Mouse (Mus musculus) inflammation-experienced regulatory T-cells, adult 6 months (primary cell): ENCODE measurements at regions not wholly inside any gene's neighbourhood (a gene's known extent, or its start where the extent isn't known, plus 50 kb on each side); places are given as distances from the start of the nearest gene placed in this dataset.
"Not testable (repeated sequence)": the region's sequence is repeated elsewhere in the genome, so short reads cannot be mapped to it uniquely, and the experiment has no call there.

ENCODE experiments used
- ATAC-seq: one replicate; pipeline ENCODE4 v1.8.0; 2017

DNA sequence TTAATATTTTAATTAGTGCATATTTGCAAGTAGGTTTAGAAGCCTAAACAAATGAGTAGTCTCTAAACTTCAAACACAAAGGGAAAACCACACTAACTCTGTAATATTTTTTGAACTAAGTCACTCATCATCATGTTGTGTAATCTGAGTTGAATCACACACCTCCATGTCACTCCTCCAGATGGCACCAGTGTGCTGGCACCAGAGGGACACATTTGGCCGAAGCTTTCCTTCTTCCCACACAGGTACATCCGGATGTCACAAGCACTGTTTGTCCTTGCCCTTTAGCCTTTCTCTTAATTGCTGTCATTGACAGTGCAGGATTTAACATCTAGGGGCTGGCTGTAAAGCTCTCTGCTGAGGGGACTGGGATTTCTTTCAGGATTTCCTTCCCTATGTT, 256.7 kb upstream of the Ccdc54 start:
- ATAC-seq, result no peak

GRCm38 (mm10) chr16:50846505-50846904, 255.6 kb upstream of the Ccdc54 start:
- ATAC-seq, result no peak

DNA sequence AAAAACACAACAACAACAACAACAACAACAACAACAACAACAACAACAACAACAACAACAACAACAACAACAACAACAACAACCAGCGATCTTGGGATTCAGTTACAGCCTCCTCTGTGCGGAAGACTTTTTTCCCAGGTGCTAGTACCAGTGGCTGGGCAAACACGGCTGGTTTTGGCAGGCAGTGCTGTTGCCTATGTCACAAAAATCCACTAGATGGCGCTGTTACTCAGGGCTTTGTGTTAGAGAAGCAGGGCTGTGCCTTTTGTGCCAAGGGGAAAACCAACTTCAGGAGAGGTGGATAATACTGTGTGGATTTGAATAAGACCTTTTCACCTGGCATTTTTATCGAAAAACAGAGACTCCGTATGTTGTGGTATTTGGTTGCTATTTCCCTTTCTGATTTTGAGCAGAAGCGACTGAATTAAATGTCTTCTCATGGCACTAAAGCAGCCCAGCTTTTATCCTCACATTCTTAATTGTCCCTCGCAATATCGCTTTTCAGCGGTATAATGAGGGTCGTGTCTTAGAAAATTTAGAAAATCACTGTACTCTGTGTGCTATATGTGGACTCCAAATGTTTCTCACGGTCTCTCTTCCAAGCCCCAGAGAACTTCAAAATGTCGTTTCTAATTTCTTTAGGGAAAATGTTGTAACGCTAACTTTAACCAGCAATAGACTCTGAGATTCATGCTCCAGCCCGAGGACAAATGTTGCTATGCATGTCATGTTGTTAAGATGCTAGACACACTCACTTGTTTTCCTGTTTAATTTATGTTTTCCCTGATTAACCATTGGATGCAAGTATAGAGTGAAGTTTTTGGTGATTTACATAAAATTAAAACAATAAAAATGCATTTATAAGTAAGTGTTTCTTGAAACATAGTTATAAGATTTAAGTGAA, 251.0 kb upstream of the Ccdc54 start:
- peak; percentile 60 for ATAC-seq

GRCm38 (mm10) chr16:50841205-50841604, 250.3 kb upstream of the Ccdc54 start:
- no peak for ATAC-seq

DNA sequence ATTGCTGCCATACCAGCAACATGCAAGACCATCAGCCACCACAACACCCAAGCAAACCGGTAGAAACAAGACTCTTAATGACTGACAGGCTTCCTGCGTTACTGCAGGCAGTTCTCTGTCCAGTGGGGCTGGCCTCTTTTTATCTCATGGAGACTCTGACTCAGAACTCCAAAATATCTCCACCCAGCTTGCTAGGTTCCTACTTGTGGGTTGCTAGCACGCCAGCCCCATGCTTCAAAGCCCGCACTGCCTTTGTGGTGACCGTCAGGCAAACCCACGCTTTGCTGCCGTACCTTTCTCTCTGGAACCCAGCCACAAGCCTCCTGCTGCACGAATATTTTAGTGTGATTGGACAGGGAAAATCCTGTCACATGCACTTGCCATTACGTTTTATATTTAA, 248.7 kb upstream of the Ccdc54 start:
- ATAC-seq, result no peak

- no peak for ATAC-seq
These were observed 246.5 kb upstream of the Ccdc54 start for GRCm38 (mm10) chr16:50837416-50837815.

GRCm38 (mm10) chr16:50836457-50836856, 245.5 kb upstream of the Ccdc54 start:
- ATAC-seq, result no peak

- ATAC-seq, result no peak
These were observed 242.4 kb upstream of the Ccdc54 start for GRCm38 (mm10) chr16:50833357-50833756.

DNA sequence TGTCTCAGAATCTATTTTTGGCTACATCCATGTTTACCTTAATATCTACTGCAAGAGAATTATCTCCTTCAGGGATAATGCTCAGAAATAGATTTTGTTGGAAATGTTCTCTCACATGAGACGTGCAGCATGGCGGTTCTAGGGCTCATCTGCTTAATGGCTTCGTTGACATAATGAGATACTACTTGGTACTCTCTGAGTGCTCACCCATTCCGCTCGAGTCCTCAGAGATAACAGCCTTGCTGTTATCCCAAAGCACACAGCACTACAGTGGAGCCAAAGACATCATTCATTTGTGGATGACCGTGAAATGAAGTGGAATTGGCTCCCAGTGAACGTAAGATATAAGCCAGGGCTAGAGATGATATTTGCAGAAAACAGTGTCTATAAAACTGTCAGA, 231.4 kb upstream of the Ccdc54 start:
- ATAC-seq, result no peak

DNA sequence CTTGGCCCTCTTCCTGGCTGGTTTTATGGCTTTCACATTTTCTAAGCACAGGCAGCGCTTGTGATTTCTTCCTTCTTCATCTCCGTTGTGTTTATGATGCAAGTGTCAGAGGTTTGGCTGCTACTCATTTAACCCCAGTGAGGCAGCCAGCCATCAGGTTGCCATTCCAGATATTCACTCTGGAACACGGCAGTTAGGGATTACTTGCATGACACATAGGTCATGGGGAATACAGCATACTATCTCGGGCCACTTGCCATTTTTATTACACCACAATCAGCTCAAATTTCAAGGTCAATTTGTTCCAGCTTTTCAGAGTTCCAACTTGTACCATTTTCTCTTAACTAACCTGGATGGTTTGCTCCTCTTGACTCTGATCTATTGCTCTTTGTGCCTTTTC, 223.7 kb upstream of the Ccdc54 start:
- ATAC-seq, result no peak

DNA sequence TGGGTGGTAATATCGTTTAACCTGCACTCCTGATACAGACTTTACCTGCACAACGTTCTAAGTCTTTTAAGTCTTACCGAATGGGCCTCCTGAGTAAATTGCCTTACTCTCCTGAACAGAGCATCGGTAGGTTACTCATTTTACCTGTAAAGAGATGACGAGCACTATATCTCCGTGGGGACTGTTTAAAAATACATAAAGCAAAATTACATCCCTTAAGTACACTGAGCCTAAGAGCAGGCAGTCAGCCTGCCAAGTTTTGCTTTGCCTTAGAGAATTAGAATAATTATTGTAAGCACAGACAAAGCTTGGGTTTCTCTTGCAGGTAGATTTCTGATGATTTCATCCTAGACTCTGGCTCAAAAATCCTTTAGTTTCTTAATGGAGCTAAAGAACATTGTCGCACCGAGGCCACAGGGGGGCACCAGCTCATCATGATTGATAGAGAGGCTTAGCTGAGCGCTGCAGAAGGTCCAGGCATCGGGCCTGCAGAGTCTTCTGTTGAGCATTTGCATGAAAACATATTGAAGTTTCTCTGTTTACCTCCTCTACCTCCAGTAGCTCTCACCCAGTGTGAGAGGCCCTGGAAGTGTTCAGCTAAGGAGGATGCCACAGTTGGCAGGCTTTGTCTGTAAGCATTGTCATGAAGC, 208.3 kb upstream of the Ccdc54 start:
- ATAC-seq, result no peak

- no peak for ATAC-seq
These were observed 207.1 kb upstream of the Ccdc54 start for GRCm38 (mm10) chr16:50798095-50798494.

GRCm38 (mm10) chr16:50792960-50793359, 202.0 kb upstream of the Ccdc54 start:
- no peak for ATAC-seq

DNA sequence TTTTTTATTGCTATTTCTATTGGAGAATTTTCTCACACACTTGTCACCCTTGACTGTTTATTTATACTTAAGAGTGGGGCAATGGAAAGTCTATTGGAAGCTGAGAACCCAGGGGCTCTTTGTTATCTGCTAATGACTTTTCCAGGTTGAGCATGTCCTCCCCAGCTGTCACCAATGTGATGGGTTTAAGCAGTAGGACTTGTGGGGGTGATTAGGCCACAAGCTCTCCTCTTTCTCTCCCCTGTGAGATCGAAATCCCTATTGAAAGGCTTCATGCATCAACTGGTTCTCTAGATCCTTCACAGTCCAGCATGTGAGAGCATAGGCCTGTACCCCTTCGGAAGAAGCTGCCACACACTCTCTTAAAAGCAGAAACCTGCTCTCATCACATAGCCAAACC, 201.6 kb upstream of the Ccdc54 start:
- no peak for ATAC-seq

GRCm38 (mm10) chr16:50788702-50789101, 197.7 kb upstream of the Ccdc54 start:
- ATAC-seq, result no peak

DNA sequence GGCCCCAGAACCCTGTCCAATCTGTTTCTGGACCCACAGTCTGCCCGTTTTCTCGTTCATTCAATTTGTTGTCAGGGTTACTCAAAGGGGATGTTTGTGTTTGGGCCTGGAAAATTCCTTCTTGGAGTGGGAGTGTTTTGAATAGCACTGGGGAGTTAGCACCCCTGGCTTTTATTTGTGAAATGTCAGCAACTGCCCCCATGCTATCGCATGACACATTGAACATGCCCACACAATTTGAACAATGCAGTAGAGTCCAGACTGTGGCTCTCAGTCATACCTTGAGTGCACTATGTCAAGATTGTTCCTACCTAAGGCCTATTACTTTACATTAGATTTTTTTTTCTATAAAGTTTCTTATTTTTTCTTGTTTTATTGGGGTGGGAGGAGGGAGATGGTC, 195.2 kb upstream of the Ccdc54 start:
- ATAC-seq, result no peak

GRCm38 (mm10) chr16:50785384-50785783, 194.4 kb upstream of the Ccdc54 start:
- no peak for ATAC-seq

DNA sequence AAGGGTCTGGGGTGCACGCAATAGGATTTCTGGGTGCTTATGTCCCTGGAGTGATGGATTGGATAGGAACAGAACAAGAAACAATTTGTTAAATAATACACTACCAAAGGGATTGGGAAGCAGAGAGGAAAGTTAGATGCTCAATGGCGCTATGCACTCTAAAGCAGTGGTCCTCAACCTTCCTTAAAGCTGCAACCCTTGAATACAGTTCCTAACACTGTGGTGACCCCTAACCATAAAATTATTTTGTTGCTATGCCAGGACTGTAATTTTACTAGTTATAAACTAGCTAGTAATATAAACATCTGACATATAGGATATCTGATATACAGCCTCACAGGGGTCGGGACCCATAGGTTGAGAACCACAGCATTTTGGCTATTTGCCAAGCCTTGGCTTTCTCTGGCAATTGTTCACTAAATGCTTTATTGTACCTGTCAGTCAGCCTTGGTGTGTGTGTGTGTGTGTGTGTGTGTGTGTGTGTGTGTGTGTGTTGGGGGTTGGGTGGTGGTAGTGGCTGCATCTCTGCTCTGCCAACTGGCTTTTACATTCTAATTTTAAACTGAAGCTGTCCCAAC, 193.8 kb upstream of the Ccdc54 start:
- ATAC-seq, result no peak

GRCm38 (mm10) chr16:50783784-50784650, 193.1 kb upstream of the Ccdc54 start:
- ATAC-seq, result no peak

DNA sequence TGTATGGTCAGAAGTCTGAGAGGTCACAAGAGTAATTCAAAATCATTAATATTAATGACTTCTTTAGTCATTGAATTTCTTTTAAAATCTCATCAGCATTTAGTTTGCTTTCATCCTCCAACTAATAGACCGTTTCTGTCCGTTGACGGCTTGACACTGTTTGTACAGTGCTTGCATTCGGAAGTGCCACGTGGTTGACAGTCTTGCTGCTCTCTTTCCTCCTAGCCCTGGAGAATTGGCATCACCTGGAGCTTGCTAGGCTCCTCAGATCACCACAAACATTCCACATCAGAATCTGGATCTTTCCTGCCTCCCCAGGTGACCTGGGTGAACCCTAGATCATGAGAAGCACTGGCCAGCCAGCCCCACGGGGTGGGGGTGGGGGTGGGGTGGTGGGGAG, 192.3 kb upstream of the Ccdc54 start:
- ATAC-seq, result no peak

DNA sequence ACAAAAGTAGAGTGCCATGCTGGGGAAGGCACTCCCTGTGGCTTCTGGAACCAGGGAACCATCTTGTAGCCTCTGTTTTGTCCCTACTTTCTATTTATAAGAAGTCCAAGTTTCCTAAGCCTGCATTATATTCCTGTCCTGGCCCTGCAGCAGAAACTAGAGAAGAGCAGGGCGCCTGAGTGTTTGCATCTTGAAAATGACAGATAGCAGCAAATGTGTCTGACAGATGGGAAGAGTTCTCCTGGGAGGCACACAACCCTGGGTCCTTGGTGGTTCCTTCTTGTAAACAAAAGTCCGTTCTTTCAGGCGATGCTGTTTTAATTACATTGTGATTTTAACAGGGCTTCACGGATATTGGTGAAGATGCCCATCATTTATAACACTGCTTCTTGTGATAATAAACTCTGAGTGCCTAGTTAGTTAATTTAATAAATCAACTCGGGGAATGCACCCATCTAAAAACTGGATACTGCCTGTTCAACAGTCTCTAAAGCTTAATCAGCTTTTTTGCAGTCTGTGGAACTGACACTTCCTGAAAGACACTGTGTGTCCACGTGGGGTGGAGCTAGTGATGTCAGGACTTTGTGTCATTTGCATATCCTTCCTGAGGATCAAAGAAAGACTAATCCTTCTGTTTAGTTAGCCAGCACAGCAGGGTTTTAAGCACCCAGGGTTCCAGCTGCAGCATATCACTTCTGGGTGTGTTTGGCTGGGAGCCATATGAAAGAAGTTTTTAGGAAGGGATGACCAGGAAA, 188.3 kb upstream of the Ccdc54 start:
- no peak for ATAC-seq

- not testable (repeated sequence) for ATAC-seq
These were observed 183.7 kb upstream of the Ccdc54 start for GRCm38 (mm10) chr16:50774699-50775098.
